Mouse (Mus musculus): Measurements from ENCODE around the gene Gys1. TPM values are rescaled to one million over a fixed set of nuclear protein-coding genes. Genes with fewer than 3 reads are reported as not detected.

Gys1 gene
- polyA plus RNA-seq, 1 experiment from 2014 or later: 44.9 TPM

DNA sequence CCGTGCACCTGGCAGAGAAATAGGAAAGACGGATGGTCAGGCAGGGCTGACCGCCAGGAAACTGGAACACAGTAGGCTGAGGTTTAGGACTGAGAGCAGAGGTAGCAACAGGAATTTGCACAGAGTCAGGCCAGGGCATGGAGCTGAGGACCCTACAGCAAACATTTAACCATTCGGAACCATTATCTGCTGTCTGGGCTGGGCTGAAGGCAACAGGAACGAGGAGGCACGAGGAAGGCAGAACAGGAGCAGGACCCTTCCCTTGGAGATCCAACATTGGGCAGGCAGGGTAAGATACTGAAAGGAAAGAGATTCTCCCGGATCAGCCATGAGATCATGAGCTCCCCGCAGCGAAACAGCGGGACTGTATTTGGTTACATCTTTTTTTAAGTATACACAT is 26.8 kb upstream of the Gys1 start:
- no peak for DNase-seq (ENCODE audit: low spot score)
- no peaks in the 10 kb centered on the region for H3K36me3 ChIP-seq
- peaks cover 81% of the 10 kb centered on the region for H3K27me3 ChIP-seq (ENCODE audit: low read depth, poor library complexity, severe bottlenecking)
- 81% methylated on average over 10 of the region's 10 CpGs for WGBS
- no peak overlapping the region for H3K27ac ChIP-seq
- H3K4me3 ChIP-seq: no peak overlapping the region
- no peaks in the 10 kb centered on the region for H3K9me3 ChIP-seq (replicated peaks)
- H3K4me1 ChIP-seq: peaks cover 8% of the 10 kb centered on the region

DNA sequence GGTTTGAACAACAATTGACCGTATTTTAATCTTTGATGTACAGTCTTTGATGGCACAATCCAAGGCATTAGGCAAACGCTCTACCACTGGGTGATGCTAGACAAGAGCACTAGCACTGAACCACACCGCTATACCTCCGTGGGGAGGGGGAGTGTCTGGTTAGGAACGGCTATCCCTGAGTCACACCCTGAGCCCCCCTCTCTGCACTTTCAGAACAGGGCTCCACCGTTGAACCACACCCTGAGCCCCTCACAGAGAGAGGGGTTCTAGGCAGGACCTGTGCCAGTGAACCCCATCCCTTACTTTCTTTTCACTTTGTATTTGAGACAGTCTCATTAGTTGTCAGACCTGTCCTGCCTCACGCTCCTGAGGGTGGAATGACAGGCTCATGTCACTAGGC is 26.3 kb upstream of the Gys1 start:
- H3K27ac ChIP-seq: no peak overlapping the region
- H3K36me3 ChIP-seq: no peaks in the 10 kb centered on the region
- 75% methylated on average over 7 of the region's 7 CpGs for WGBS
- peaks cover 13% of the 10 kb centered on the region for H3K4me1 ChIP-seq
- no peak for DNase-seq (ENCODE audit: low spot score)
- no peaks in the 10 kb centered on the region for H3K9me3 ChIP-seq (replicated peaks)
- H3K27me3 ChIP-seq (ENCODE audit: low read depth, poor library complexity, severe bottlenecking): peaks cover 87% of the 10 kb centered on the region
- no peak overlapping the region for H3K4me3 ChIP-seq

DNA sequence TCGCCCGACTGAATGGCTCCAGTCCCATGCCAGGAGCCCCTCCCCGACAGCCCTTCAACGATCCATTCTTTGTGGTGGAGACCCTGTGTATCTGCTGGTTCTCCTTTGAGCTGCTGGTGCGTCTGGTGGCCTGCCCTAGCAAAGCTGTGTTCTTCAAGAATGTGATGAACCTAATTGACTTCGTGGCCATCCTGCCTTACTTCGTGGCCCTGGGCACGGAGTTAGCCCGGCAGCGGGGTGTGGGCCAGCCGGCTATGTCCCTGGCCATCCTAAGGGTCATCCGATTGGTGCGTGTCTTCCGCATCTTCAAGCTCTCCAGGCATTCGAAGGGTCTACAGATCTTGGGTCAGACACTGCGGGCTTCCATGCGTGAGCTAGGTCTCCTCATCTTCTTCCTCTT is 25.7 kb upstream of the Gys1 start:
- H3K27ac ChIP-seq: no peak overlapping the region
- 89% methylated on average over 17 of the region's 17 CpGs for WGBS
- no peaks in the 10 kb centered on the region for H3K9me3 ChIP-seq (replicated peaks)
- H3K4me1 ChIP-seq: peaks cover 18% of the 10 kb centered on the region
- H3K36me3 ChIP-seq: no peaks in the 10 kb centered on the region
- H3K27me3 ChIP-seq (ENCODE audit: low read depth, poor library complexity, severe bottlenecking): peaks cover 93% of the 10 kb centered on the region
- DNase-seq (ENCODE audit: low spot score): no peak
- no peak overlapping the region for H3K4me3 ChIP-seq

GRCm38 (mm10) chr7:45409497-45410163 is 25.0 kb upstream of the Gys1 start:
- Histone ChIP-seq H3K36me3 (no peaks in the 10 kb centered on the region), H3K4me3 (no peak overlapping the region), H3K27ac (no peak overlapping the region), H3K9me3 (replicated peaks) (no peaks in the 10 kb centered on the region), H3K27me3 (ENCODE audit: low read depth, poor library complexity, severe bottlenecking) (peaks cover 99% of the 10 kb centered on the region), H3K4me1 (peaks cover 25% of the 10 kb centered on the region)
- WGBS: 87% methylated on average over 8 of the region's 8 CpGs
- no peak for DNase-seq (ENCODE audit: low spot score)

DNA sequence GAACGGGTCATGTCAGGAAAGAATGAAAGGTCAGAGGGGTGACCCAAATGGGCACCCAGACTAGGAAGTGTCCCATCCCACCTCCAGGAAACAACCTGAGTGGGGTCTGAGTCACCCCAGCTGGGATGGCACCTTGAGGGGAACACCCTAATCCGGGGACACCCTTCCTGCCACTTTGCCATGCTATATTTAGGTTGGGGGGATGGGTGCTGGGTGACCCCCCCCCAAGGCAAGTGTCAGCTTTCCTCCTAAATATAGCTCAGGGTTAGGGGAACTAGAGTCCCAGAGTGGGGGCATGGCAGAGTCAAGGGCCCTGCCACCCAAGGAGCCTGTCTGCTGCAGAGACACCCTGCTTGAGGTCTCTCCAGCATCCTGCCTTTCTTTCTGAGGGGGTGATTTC is 22.2 kb upstream of the Gys1 start:
- Histone ChIP-seq H3K9me3 (replicated peaks) (no peaks in the 10 kb centered on the region), H3K27me3 (ENCODE audit: low read depth, poor library complexity, severe bottlenecking) (peaks cover 100% of the 10 kb centered on the region), H3K27ac (no peak overlapping the region), H3K4me3 (no peak overlapping the region), H3K36me3 (no peaks in the 10 kb centered on the region), H3K4me1 (peaks cover 27% of the 10 kb centered on the region)
- 84% methylated on average over 2 of the region's 2 CpGs for WGBS
- DNase-seq (ENCODE audit: low spot score): no peak

- Histone ChIP-seq H3K27ac (peak within 1 kb of the TSS; percentile 76), H3K9me3 (replicated peaks) (no peaks in the 10 kb centered on the region), H3K4me3 (peak within 1 kb of the TSS; percentile 67), H3K4me1 (peaks cover 36% of the 10 kb centered on the region), H3K27me3 (ENCODE audit: low read depth, poor library complexity, severe bottlenecking) (peaks cover 100% of the 10 kb centered on the region), H3K36me3 (no peaks in the 10 kb centered on the region)
- peak; percentile 72 for DNase-seq (ENCODE audit: low spot score)
- WGBS: 2% methylated on average over 45 of the region's 45 CpGs
Observed at GRCm38 (mm10) chr7:45413113-45413863, 21.4 kb upstream of the Gys1 start, which contains the start of gene Ntf5. Ntf5 (plus strand) TSS chr7:45413695.

DNA sequence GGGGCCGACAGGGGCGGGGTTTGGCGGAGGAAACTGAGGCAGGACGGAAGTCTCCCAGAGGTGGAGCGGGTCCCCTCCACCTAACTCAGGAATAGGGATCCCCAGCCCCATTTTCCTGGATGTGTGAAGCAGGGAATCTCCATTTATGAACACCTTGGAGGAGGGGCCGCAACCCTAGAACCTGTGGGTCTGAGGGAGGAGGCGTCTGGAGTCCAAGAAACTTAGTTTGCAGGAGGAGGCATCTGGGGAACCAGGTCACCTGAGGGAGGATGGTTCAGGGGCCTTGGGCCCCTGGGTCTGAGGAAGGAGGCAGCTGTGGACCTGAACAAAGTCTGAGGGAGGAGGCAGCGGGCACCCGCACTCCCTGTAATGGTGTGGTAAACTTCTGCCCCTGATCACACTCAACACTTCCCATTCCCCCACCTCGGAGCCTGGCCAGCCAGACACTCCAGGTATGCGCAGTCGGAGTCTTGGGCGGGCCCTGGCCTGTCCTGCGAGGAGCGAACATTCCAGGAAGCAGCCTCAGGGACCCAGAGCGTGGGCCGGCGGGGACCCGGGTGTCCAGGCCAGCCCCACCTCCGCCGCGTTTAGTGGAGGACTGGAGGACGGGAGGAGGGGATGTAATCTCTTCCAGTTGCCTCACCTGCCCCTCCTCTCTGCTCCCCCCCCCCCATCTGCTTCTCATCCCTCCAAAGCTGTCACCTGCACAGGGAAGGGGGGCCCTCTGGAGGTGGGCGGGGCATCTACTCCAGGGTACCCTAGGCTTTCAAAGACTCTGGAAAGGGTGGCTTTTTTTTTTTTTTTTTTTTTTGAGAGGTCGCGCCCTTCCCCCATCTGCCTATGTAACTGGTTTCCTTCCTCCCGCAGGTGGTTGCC is 20.5 kb upstream of the Gys1 start:
- H3K9me3 ChIP-seq (replicated peaks): no peaks in the 10 kb centered on the region
- H3K27me3 ChIP-seq (ENCODE audit: low read depth, poor library complexity, severe bottlenecking): peaks cover 100% of the 10 kb centered on the region
- DNase-seq (ENCODE audit: low spot score): peak; percentile 60
- peak overlapping the region; percentile 67 for H3K4me3 ChIP-seq
- peaks cover 37% of the 10 kb centered on the region for H3K4me1 ChIP-seq
- 2% methylated on average over 27 of the region's 27 CpGs for WGBS
- H3K27ac ChIP-seq: peak overlapping the region; percentile 76
- H3K36me3 ChIP-seq: no peaks in the 10 kb centered on the region

DNA sequence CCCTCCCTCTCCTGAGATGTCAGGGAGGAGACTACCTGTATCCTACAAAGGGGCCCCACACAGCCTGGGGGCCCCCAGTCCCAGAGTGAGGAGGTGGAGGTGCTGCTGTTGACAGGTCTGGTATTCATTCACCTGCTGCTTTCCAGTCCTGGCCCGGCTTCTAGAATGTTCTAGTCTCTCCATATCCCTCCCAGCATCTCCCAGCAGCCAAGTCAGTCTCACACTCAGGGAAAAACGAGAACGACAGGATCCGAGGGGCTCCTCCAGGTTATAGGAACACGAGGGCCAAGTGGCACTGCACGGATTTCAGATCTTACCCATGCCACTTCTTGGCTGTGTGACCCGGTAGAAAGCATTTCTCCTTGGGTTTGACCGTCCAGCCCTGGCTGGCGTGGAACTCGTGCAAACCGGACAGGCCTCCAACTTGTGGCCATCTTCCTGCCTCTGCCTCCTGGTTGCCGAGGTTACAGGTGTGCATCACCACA is 19.9 kb upstream of the Gys1 start:
- Histone ChIP-seq H3K27me3 (ENCODE audit: low read depth, poor library complexity, severe bottlenecking) (peaks cover 100% of the 10 kb centered on the region), H3K36me3 (no peaks in the 10 kb centered on the region), H3K27ac (no peak overlapping the region), H3K4me3 (no peak overlapping the region), H3K9me3 (replicated peaks) (no peaks in the 10 kb centered on the region), H3K4me1 (peaks cover 39% of the 10 kb centered on the region)
- no peak for DNase-seq (ENCODE audit: low spot score)
- WGBS: 37% methylated on average over 12 of the region's 12 CpGs

DNA sequence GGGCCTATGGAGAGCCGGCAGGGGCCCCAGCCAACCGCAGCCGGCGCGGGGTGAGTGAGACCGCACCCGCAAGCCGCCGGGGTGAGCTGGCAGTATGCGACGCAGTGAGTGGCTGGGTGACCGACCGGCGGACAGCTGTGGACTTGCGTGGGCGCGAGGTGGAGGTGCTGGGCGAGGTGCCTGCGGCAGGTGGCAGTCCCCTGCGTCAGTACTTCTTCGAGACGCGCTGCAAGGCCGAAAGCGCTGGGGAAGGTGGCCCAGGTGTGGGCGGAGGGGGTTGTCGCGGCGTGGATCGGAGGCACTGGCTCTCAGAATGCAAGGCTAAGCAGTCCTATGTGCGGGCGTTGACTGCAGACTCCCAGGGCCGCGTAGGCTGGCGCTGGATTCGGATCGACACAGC is 19.0 kb upstream of the Gys1 start:
- Histone ChIP-seq H3K4me1 (peaks cover 47% of the 10 kb centered on the region), H3K4me3 (peak overlapping the region; percentile 28), H3K27ac (peak overlapping the region; percentile 57; the same call in 1 of the 2 replicates), H3K9me3 (replicated peaks) (no peaks in the 10 kb centered on the region), H3K36me3 (peaks cover 3% of the 10 kb centered on the region), H3K27me3 (ENCODE audit: low read depth, poor library complexity, severe bottlenecking) (peaks cover 100% of the 10 kb centered on the region)
- no peak for DNase-seq (ENCODE audit: low spot score)
- 11% methylated on average over 37 of the region's 37 CpGs for WGBS

DNA sequence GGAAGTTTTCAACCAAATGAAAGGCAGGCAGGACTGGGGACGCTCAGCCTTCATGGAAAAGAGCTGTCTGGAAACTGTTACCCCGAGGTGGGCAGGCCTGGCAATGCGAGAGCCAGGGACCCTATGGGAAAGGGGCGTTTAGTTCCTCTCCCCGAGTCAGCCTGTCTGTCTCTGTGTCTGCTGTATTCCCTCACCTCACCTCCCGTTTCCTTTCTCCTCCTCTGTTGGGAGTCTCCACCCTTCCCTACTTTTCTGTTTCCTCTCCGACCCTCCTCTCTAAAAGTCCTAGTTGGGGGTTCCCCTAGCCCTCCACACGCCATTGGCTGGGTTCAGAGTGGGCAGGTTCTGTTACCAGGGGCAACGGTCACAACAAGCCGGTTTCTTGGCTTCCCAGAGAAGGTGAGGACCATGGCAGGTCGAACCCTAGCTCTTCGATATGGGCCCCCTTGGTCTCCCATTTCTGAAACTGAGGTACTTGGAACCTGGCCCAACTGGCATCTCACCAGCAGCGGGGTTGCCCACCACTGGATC is 16.6 kb upstream of the Gys1 start:
- 10% methylated on average over 13 of the region's 13 CpGs for WGBS
- Histone ChIP-seq H3K4me1 (peaks cover 48% of the 10 kb centered on the region), H3K36me3 (peaks cover 26% of the 10 kb centered on the region), H3K9me3 (replicated peaks) (no peaks in the 10 kb centered on the region), H3K4me3 (peak overlapping the region; percentile 16; the same call in 1 of the 2 replicates), H3K27me3 (ENCODE audit: low read depth, poor library complexity, severe bottlenecking) (peaks cover 92% of the 10 kb centered on the region), H3K27ac (no peak overlapping the region)
- DNase-seq (ENCODE audit: low spot score): no peak

DNA sequence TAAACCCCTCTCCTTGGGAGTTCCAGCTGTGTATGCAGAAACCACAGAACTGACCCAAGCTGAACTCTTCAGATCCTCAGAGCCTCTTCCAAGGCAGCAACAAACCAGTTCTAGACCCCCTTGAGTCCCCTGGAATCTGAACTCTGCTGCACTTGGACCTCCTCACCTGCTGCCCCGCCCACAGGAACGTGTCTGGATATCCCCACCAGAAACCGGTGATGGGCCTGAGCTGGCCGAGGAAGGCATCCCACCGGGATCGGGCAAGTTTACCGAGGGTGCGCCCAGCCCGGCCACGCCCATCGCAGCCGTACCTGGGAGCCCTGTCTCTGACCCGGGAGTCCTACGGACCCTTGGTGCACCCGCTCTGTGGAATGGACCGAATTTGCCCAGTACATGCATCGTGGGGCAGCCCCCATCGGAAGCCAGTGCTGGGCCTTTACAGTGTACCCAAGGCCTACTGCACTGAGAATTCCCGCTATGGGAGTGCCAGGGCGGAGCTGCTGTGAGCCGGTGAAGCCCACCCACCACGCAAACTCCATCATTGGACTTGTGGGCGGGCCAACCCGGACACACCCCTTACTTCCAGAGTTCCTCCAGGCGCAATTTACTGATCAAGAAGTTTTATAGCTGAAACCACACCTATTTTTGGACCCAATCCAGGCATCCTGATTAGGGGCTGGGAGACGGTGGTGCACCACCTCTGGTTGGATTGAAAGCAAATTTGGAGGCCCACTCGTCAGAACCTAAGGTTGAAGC is 14.6 kb upstream of the Gys1 start:
- Histone ChIP-seq H3K9me3 (replicated peaks) (no peaks in the 10 kb centered on the region), H3K4me3 (peak overlapping the region; percentile 20; the same call in 1 of the 2 replicates), H3K36me3 (peaks cover 47% of the 10 kb centered on the region), H3K4me1 (peaks cover 30% of the 10 kb centered on the region), H3K27ac (0 out of 2 replicates have a peak overlapping the region, but pooled peaks have one; percentile 10), H3K27me3 (ENCODE audit: low read depth, poor library complexity, severe bottlenecking) (peaks cover 72% of the 10 kb centered on the region)
- 9% methylated on average over 27 of the region's 27 CpGs for WGBS
- DNase-seq (ENCODE audit: low spot score): peak; percentile 61

DNA sequence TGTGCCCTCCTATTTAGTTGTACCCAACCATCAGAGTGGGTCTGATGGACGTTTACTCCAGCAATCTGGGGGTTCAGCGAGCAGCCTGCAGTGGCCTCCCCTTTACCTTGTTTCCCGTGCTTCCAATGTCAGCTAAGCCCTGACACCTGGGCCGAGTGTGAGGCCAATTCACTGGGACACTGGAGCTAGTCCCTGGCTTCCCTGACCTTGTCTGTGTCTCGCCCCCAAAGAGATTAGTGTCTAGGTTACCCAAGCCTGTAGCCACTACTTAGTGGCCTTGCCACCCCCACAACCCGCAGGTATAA is 14.1 kb upstream of the Gys1 start, which contains the start of gene Lhb:
TSS of gene Lhb (plus strand) at position 206 of the 305 bp plus-strand sequence.
- 55% methylated on average over 6 of the region's 6 CpGs for WGBS

More for the DNA sequence above, 14.1 kb upstream of the Gys1 start, which contains the start of gene Lhb:
- peak within 1 kb of the TSS; percentile 20; the same call in 1 of the 2 replicates for H3K4me3 ChIP-seq
- H3K36me3 ChIP-seq: peaks cover 52% of the 10 kb centered on the region
- H3K9me3 ChIP-seq (replicated peaks): no peaks in the 10 kb centered on the region
- H3K27ac ChIP-seq: 0 out of 2 replicates have a peak within 1 kb of the TSS, but pooled peaks have one; percentile 10
- DNase-seq (ENCODE audit: low spot score): no peak
- H3K4me1 ChIP-seq: peaks cover 26% of the 10 kb centered on the region
- peaks cover 67% of the 10 kb centered on the region for H3K27me3 ChIP-seq (ENCODE audit: low read depth, poor library complexity, severe bottlenecking)
